Mouse (Mus musculus) heart, adult 10 weeks (tissue): Measurements from ENCODE around the gene Actl7a. TPM values are rescaled to one million over a fixed set of nuclear protein-coding genes. Genes with fewer than 3 reads are reported as not detected.

ENCODE experiments used
- polyA plus RNA-seq: library from polyadenylated mRNA; stranded (reverse); fragments of 350-450 nt; fragmentation: Illumina TruSeq; extraction: RNeasy Lipid Tissue Mini Kit (QIAGEN cat#74804); gene quantifications from one replicate; pipeline ENCODE4 v1.2.3, GENCODE M21; 2014; ENCODE audit warnings: low read depth, low replicate concordance

Actl7a gene
- polyA plus RNA-seq = not detected

GRCm38 (mm10) chr4:56743363-56744195 is at the start of gene Actl7a:
TSS of gene Actl7a (plus strand) at chr4:56743413.

GRCm38 (mm10) chr4:56740020-56740485 is 3.2 kb upstream of the Actl7a start, which contains the start of gene Gm26657:
TSS of gene Gm26657 (plus strand) at chr4:56740070.

GRCm38 (mm10) chr4:56741041-56741493 is 2.1 kb upstream of the Actl7a start, which contains the start of gene Actl7b:
TSS of gene Actl7b (minus strand) at chr4:56741443.

Other genes starting within 250 kb of the Actl7a start
- gene Gm26657, start 3.3 kb upstream of the Actl7a start, polyA plus RNA-seq = not detected
- not detected for gene Actl7b, start 2.0 kb upstream of the Actl7a start, polyA plus RNA-seq
- 21.7 TPM for gene Elp1, start 58.9 kb downstream of the Actl7a start, polyA plus RNA-seq
- 3.4 TPM for gene Fam206a, start 58.9 kb downstream of the Actl7a start, polyA plus RNA-seq
- gene Ctnnal1, start 121.8 kb downstream of the Actl7a start, polyA plus RNA-seq = 32.3 TPM
- 23.9 TPM for gene Tmem245, start 204.0 kb downstream of the Actl7a start, polyA plus RNA-seq
- not detected for gene Frrs1l, start 247.0 kb downstream of the Actl7a start, polyA plus RNA-seq